Mouse (Mus musculus) 3T3-L1 (cell line): ENCODE data around the gene Lpin2.

Experiments
- DNase-seq: peaks from one replicate; pipeline ENCODE4 v3.0.0-alpha.2; 2015; ENCODE audit warnings: low read depth, low spot score

Gene Lpin2

DNA sequence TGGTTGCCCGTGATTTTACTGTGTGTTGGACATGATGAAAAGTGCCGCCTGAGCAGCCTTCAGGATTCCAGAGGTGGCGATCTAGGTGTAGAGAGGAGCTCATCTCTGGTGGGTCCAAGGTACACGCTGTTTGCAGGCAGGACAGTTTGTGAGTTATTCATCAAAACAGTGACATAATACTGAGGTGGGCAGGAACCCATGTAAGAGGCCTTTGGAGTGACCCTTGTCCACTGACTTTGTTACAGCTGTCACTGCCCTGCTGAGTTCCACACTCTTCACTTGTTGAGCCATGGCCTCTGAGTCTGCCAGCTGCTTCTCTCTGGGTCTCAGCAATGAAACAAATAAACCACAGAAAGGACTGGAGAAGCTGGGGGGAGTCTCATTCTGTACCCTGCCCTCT is 19.8 kb downstream of the Lpin2 start:
- no peak for DNase-seq

- no peak for DNase-seq
Observed at GRCm38 (mm10) chr17:71203998-71204808, 21.8 kb downstream of the Lpin2 start.

GRCm38 (mm10) chr17:71204809-71205091 is 22.4 kb downstream of the Lpin2 start:
- no peak for DNase-seq

GRCm38 (mm10) chr17:71206136-71206893 is 24.0 kb downstream of the Lpin2 start:
- peak; percentile 29 for DNase-seq

DNA sequence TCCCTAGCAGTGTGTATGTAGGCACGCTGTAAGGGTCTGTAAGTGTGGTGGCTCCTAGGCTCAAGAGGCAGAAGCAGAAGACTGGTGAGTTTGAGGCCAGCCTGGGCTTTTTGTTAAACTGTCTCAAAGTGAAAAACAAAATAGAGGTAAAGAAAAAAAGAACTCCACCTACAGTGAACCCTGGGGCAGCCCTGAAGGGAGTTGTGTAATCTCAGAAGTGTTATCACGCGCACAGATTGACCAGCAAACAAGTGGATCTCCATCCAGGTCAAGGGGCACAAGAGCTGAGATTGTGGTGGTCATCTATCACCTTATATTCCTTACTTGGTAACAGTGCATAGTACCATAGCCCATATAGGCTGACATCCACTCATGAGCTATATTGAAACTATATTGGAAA is 24.9 kb downstream of the Lpin2 start:
- no peak for DNase-seq

DNA sequence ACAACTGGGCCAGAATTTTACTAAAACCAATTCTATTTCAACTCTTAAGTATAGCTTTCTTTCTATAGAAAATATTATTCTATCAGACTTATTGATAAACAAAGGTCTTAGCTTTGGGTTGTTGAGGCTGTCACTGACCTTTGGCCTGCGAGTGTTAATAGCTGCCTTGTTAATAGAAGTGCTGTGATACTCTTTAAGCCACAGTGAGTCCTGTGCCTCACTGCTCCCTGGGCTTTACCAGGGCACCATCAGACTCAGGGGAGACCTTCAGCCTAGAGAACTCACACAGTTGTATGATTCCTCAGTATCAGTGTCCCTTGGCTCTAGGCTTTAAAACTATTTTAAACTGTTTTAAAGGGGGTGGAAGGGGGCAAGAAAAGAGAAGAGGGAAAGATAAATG is 26.0 kb downstream of the Lpin2 start:
- no peak for DNase-seq

GRCm38 (mm10) chr17:71208921-71209320 is 26.6 kb downstream of the Lpin2 start:
- no peak for DNase-seq

GRCm38 (mm10) chr17:71209936-71210335 is 27.6 kb downstream of the Lpin2 start:
- no peak for DNase-seq

DNA sequence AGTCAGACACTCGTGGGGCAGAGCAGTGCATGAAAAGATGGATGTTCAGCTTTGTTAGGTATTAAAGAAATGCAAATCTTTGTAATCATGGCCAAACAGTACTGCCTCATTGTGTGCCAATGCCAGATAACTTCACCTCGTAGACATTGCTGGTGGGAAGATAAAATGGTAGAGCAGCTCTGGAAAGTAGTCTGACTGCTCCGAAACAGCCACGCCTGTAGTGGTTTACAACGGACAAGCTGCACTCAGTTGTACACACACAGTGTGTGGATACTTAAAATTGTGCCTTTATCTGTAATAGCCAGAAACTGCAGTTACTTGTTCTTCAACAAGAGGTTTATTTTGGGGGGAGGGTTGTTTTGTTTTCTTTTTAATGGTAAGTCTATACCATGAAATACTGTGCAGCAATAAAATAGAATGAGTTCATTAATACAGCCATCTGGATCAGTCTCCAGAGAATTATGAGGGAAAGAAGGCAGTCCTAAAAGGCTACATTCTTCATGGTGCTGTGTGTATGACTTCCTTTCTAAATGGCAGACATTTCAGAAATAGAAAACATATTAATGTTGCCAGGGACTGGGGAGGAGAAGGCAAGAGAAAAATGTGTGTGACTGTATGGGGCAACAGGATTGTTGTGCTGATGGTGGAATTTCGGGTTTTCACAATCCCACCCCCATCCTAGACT is 29.7 kb downstream of the Lpin2 start:
- no peak for DNase-seq

DNA sequence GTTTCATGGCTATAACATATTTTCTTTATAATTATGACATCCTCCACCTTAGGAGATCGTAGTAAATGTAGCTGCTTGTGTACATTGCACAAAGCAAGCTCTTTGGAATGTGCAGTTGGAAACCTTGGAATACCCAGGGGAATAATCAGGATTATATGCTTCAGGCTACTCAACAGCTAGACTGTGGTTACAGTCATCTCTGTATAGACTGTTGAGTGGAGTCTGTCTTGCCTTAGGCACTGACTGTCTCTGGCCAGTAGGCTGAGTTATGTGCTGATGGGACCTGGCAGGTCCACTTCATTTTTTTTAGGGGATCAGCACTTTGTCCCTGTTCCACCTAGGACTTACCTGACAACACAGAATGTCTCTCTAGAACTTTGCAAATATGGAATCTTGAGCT is 31.3 kb downstream of the Lpin2 start:
- DNase-seq: peak; percentile 67

- DNase-seq: no peak
Observed at GRCm38 (mm10) chr17:71214514-71215240, 32.3 kb downstream of the Lpin2 start.

GRCm38 (mm10) chr17:71215241-71215839 is 33.0 kb downstream of the Lpin2 start:
- DNase-seq: no peak

DNA sequence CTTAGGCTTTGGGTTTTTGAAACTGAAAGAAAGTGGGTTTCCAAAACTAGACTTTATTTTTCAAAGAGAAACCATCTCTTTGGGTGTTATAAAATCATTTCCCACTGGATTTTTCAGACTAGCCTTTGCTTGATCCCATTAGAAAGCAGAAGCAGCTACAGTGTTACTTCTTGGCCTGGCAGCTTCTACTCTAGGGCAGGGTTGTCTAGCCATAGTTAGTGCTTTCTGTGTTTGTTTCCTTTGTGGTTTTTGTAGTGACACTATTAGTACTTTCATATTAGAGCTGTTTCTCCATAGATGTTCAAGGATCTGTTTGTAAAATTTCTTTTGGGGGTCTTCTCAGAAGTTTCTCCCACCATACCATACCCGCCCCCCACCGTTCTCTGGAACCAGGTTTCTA is 33.9 kb downstream of the Lpin2 start:
- no peak for DNase-seq

DNA sequence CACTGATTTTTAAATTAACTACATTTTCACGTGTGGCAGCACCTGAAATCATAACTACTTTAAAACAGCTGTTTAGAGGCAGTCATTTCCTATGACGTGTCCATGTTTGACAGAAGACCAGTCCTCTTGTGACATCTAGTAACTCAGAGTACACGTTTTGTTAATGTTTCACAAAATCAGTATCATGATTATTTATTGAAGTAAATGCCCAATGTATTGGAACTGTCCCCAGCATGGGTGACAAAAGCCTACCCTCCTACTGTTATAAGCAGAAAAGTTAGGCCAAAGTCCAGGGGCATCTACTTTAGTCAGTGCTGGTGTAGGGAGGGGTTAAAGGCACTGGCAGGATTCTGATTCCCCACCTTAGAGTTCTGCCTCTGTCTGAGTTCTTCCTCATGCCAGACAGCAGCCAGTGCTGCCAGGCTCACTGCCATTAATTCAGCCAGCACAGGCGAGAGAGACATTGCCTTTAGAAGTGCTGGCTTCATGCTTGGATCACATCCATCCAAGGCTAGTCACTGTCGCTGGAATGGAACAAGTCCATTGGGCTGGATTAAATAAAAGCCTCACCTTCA is 34.8 kb downstream of the Lpin2 start:
- no peak for DNase-seq

DNA sequence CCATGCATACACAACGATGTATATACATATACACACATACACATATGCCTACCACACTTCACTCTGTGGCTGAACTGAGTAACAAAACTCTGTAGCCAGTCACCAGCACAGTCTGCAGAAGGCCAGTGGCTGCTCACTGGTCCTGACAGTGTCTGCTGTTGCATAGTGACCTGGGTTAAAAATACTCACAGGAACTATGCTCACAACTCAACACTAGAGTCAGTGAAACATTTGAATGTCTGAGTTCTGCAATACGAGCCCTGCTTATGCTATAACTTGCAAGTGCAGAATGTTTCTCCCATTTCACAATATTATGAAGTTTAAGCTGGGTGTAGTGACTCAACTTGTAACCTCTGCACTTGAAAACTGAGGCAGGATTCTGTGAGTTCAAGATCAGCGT is 39.0 kb downstream of the Lpin2 start:
- no peak for DNase-seq

DNA sequence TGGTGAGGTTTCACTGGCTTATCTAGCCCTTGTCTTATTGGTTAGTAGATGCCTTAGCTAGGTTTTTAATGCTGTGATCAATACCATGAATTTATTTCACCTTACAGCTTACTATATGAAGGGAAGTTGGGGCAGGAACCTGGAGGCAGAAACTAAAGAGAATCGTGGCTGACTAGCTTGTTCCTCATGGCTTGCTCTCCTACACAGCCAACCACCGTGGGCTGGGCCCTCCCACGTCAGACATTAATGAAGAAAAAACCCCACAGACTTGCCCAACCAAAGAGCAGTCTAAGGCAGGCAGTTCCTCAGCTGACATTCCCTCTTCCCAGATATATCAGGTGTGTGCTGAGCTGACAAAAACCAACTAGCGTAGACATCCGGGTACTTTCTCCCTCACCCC is 41.3 kb downstream of the Lpin2 start:
- DNase-seq: no peak

GRCm38 (mm10) chr17:71224521-71224920 is 42.2 kb downstream of the Lpin2 start:
- no peak for DNase-seq

- no peak for DNase-seq
Observed at GRCm38 (mm10) chr17:71225091-71225490, 42.7 kb downstream of the Lpin2 start.

DNA sequence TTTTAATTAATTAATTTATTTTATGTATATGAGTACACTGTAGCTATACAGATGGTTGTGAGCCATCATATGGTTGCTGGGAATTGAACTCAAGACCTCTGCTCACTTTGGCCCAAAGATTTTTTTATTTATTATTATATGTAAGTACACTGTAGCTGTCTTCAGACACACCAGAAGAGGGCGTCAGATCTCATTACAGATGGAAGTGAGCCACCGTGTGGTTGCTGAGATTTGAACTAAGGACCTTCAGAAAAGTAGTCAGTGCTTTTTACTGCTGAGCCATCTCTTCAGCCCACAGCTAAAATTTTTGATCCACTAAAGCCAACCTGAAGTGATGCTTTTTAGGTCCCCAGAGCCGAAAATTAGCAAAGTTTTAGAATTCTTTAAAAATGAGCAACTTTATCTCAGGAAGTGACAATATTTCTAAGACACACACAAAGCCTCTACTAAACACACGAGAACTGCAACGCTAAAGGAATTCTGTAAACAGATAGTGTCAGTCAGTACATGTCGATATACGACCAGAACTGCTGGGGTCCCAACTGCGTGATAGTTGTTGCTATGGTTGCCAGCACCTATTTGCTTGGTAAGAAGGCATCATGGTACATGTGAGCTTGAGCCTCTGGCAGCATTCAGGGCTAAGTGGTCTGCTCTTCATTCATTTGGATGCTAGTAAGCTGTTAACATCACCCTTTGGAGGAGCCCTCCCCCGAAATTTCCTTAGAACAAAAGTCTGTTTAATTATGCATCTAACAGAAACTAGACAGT is 45.0 kb downstream of the Lpin2 start:
- peak; percentile 14 for DNase-seq

- DNase-seq: no peak
Observed at GRCm38 (mm10) chr17:71228651-71229050, 46.3 kb downstream of the Lpin2 start.
